In genomic region chr19:5051515-5051914, GRCm38 (mm10) we compare ENCODE assay signal across 9 mouse cellular contexts. TPM values are rescaled to one million over a fixed set of nuclear protein-coding genes. Genes with fewer than 3 reads are reported as not detected.
A peak's percentile ranks its signal among the peaks of the same experiment; 100 is the strongest.
DNase-seq lines count a peak whose midpoint lies in the region; ATAC-seq and TF ChIP-seq lines count a peak whose summit lies in the region.
"Had no signal": no experiment of that assay in that cellular context is flagged by ENCODE, and none has a peak within 500 bp of the region (broad histone marks: within the 10 kb centered on the region; RNA-seq: fewer than 3 reads in every experiment).

No protein-coding gene starts in this region.

- peaks cover 43% of the 10 kb centered on the region for H3K79me3 ChIP-seq in C2C12 (ENCODE audit: low read depth)

- ATAC-seq in kidney, embryonic 14.5 days (ENCODE audit: low FRiP score, low TSS enrichment), result no peak
- no peak for ATAC-seq in limb, embryonic 11.5 days (ENCODE audit: insufficient number of reproducible peaks, low FRiP score, low TSS enrichment, low read depth)

- DNase-seq in kidney, adult 8-10 months, result no peak
- DNase-seq in MN1 (ENCODE audit: low spot score), result peak; percentile 23
- no peak for DNase-seq in limb, embryonic 11.5 days (ENCODE audit: low spot score)
- no peak for DNase-seq in thymus, postnatal 25 days
- DNase-seq in adrenal gland, adult 2 months, result no peak
- DNase-seq in adrenal gland, adult 8-10 months, result no peak
- DNase-seq: thymus, adult 18-20 months had no signal

- 49% methylated on average over 3 of the region's 3 CpGs for WGBS in kidney, embryonic 14.5 days
- 34% methylated on average over 3 of the region's 3 CpGs for WGBS in limb, embryonic 11.5 days

- peak overlapping the region; percentile 36 for H3K4me2 ChIP-seq in kidney, embryonic 14.5 days (replicated peaks; ENCODE audit: low read depth, low read length)
- peak overlapping the region; percentile 33 for H3K4me2 ChIP-seq in limb, embryonic 11.5 days (ENCODE audit: low read depth, severe bottlenecking)

- H3K36me3 ChIP-seq in kidney, embryonic 14.5 days (ENCODE audit: control insufficient read depth, insufficient read depth, low read length), result peaks cover 18% of the 10 kb centered on the region
- peaks cover 61% of the 10 kb centered on the region for H3K36me3 ChIP-seq in C2C12 (ENCODE audit: control insufficient read depth, insufficient read depth)
- H3K36me3 ChIP-seq in limb, embryonic 11.5 days (ENCODE audit: control insufficient read depth, insufficient read depth, low read length), result peaks cover 8% of the 10 kb centered on the region

- no peaks in the 10 kb centered on the region for H3K9me3 ChIP-seq in kidney, embryonic 14.5 days (ENCODE audit: control insufficient read depth, low read length)
- no peaks in the 10 kb centered on the region for H3K9me3 ChIP-seq in limb, embryonic 11.5 days (ENCODE audit: control insufficient read depth, low read length)

- H3K4me1 ChIP-seq in kidney, embryonic 14.5 days (ENCODE audit: control insufficient read depth, insufficient read depth, low read length), result peaks cover 30% of the 10 kb centered on the region
- H3K4me1 ChIP-seq in limb, embryonic 11.5 days (ENCODE audit: control insufficient read depth, insufficient read depth, low read length), result peaks cover 18% of the 10 kb centered on the region

- peaks cover 25% of the 10 kb centered on the region for H3K27me3 ChIP-seq in kidney, embryonic 14.5 days (ENCODE audit: control insufficient read depth, insufficient read depth, low read length)
- H3K27me3 ChIP-seq in C2C12 (ENCODE audit: control insufficient read depth, insufficient read depth, insufficient read length), result no peaks in the 10 kb centered on the region
- peaks cover 33% of the 10 kb centered on the region for H3K27me3 ChIP-seq in limb, embryonic 11.5 days (ENCODE audit: control insufficient read depth, insufficient read depth, low read length)

- H3K4me3 ChIP-seq in kidney, embryonic 14.5 days (ENCODE audit: low read length), result peak overlapping the region; percentile 29; the same call in 1 of the 2 replicates
- peak overlapping the region; percentile 84 for H3K4me3 ChIP-seq in C2C12 (ENCODE audit: insufficient read depth, poor library complexity, severe bottlenecking)
- no peak overlapping the region for H3K4me3 ChIP-seq in limb, embryonic 11.5 days (ENCODE audit: low read depth, low read length)

- H3ac ChIP-seq in C2C12 (ENCODE audit: control insufficient read depth, insufficient read length, low read depth), result peak overlapping the region; percentile 87

- H3K27ac ChIP-seq in kidney, embryonic 14.5 days (ENCODE audit: low read depth, low read length), result no peak overlapping the region
- no peak overlapping the region for H3K27ac ChIP-seq in limb, embryonic 11.5 days (replicated peaks; ENCODE audit: low read depth, low read length)

- TF ChIP-seq CTCF in C2C12 (IDR thresholded peaks at IDR 0.05; ENCODE audit: control insufficient read depth, insufficient read depth, insufficient read length), result no peak

- H3K79me2 ChIP-seq in C2C12 (ENCODE audit: control insufficient read depth, insufficient read depth), result peaks cover 52% of the 10 kb centered on the region

- H3K9ac ChIP-seq in kidney, embryonic 14.5 days (ENCODE audit: low read depth, low read length), result peak overlapping the region; percentile 24; the same call in 1 of the 2 replicates
- no peak overlapping the region for H3K9ac ChIP-seq in limb, embryonic 11.5 days (ENCODE audit: low read length)

TF ChIP-seq in C2C12, 6 proteins besides CTCF, POLR2A, EP300 and RAD21:
- TF ChIP-seq MYOD1 (IDR thresholded peaks at IDR 0.05; ENCODE audit: control insufficient read depth, insufficient read length, low read depth) (no peak), FOSL1 (IDR thresholded peaks at IDR 0.05; ENCODE audit: insufficient read depth, low read length, poor library complexity, severe bottlenecking) (no peak), MAX (IDR thresholded peaks at IDR 0.05) (no peak), CEBPB (IDR thresholded peaks at IDR 0.05; ENCODE audit: low read depth) (no peak), MYOG (IDR thresholded peaks at IDR 0.05; ENCODE audit: control insufficient read depth, extremely low read depth, insufficient read length) (no peak), USF1 (IDR thresholded peaks at IDR 0.05; ENCODE audit: low read depth) (no peak)

RNA-seq across cellular contexts. Expression of gene Rin1, which starts 1.2 kb away (rescaled TPM):
- polyA plus RNA-seq in kidney, embryonic 14.5 days (2014; fragmentation: Nextera tagmentation; extraction: Ambion mirVana), result 2.5 and 4.8 TPM in 2 replicates
- polyA plus RNA-seq in C2C12 (2012; fragmentation: generic; extraction: Trizol), result 48.9 TPM
- polyA plus RNA-seq in limb, embryonic 11.5 days (2014; fragmentation: Nextera tagmentation; extraction: Ambion mirVana), result 1.3 and 1.6 TPM in 2 replicates
- total RNA-seq in adrenal gland, adult 2 months (2021), result 1 to 10 TPM; 3.1 to 9.6 TPM
- polyA plus RNA-seq in adrenal gland, adult 2 months (2012; rRNA removed), result 8.8 and 11.6 TPM in 2 replicates
- 1 to 10 TPM; 4.1 to 8.1 (median 7.7) TPM for total RNA-seq in adrenal gland, adult 8-10 months (2022)

RNA-seq across cellular contexts. Expression of gene Brms1, which starts 10.4 kb away (rescaled TPM):
- 43.3 and 57.5 TPM in 2 replicates for polyA plus RNA-seq in kidney, embryonic 14.5 days (2014; fragmentation: Nextera tagmentation; extraction: Ambion mirVana)
- 55.3 TPM for polyA plus RNA-seq in C2C12 (2012; fragmentation: generic; extraction: Trizol)
- polyA plus RNA-seq in limb, embryonic 11.5 days (2014; fragmentation: Nextera tagmentation; extraction: Ambion mirVana), result 52.6 and 61.2 TPM in 2 replicates
- total RNA-seq in adrenal gland, adult 2 months (2021), result 10 to 100 TPM; 28.5 to 28.8 TPM
- 30.3 and 36.2 TPM in 2 replicates for polyA plus RNA-seq in adrenal gland, adult 2 months (2012; rRNA removed)
- total RNA-seq in adrenal gland, adult 8-10 months (2022), result 10 to 100 TPM; 30.0 to 40.1 (median 33.6) TPM

RNA-seq across cellular contexts. Expression of gene AC124502.3, which starts 12.8 kb away (rescaled TPM):
- 1.2 and 1.5 TPM in 2 replicates for polyA plus RNA-seq in kidney, embryonic 14.5 days (2014; fragmentation: Nextera tagmentation; extraction: Ambion mirVana)
- 1.5 TPM for polyA plus RNA-seq in C2C12 (2012; fragmentation: generic; extraction: Trizol)
- 1.7 and 2.0 TPM in 2 replicates for polyA plus RNA-seq in limb, embryonic 11.5 days (2014; fragmentation: Nextera tagmentation; extraction: Ambion mirVana)
- total RNA-seq in adrenal gland, adult 2 months (2021), result 1 to 10 TPM; 1.6 to 2.6 TPM
- 0.55 and 0.89 TPM in 2 replicates for polyA plus RNA-seq in adrenal gland, adult 2 months (2012; rRNA removed)
- total RNA-seq in adrenal gland, adult 8-10 months (2022), result 1 to 10 TPM in 3 of 4 experiments, under 1 TPM in 1; 0.59 to 3.9 (median 1.9) TPM

RNA-seq across cellular contexts. Expression of gene B4gat1, which starts 12.9 kb away (rescaled TPM):
- polyA plus RNA-seq in kidney, embryonic 14.5 days (2014; fragmentation: Nextera tagmentation; extraction: Ambion mirVana), result 35.7 and 44.8 TPM in 2 replicates
- polyA plus RNA-seq in C2C12 (2012; fragmentation: generic; extraction: Trizol), result 28.1 TPM
- polyA plus RNA-seq in limb, embryonic 11.5 days (2014; fragmentation: Nextera tagmentation; extraction: Ambion mirVana), result 36.6 and 37.8 TPM in 2 replicates
- total RNA-seq in adrenal gland, adult 2 months (2021), result 10 to 100 TPM; 27.8 to 44.9 TPM
- polyA plus RNA-seq in adrenal gland, adult 2 months (2012; rRNA removed), result 49.9 and 51.8 TPM in 2 replicates
- 10 to 100 TPM; 44.3 to 54.2 (median 51.8) TPM for total RNA-seq in adrenal gland, adult 8-10 months (2022)

RNA-seq across cellular contexts. Expression of gene Cd248, which starts 16.4 kb away (rescaled TPM):
- 44.2 and 57.9 TPM in 2 replicates for polyA plus RNA-seq in kidney, embryonic 14.5 days (2014; fragmentation: Nextera tagmentation; extraction: Ambion mirVana)
- 3.2 TPM for polyA plus RNA-seq in C2C12 (2012; fragmentation: generic; extraction: Trizol)
- polyA plus RNA-seq in limb, embryonic 11.5 days (2014; fragmentation: Nextera tagmentation; extraction: Ambion mirVana), result 41.1 and 45.6 TPM in 2 replicates
- total RNA-seq in adrenal gland, adult 2 months (2021), result 10 to 100 TPM; 10.4 to 19.8 TPM
- 23.4 and 24.1 TPM in 2 replicates for polyA plus RNA-seq in adrenal gland, adult 2 months (2012; rRNA removed)
- total RNA-seq in adrenal gland, adult 8-10 months (2022), result 10 to 100 TPM in 1 of 4 experiments, 1 to 10 TPM in 3; 8.9 to 11.8 (median 9.2) TPM
